Mouse (Mus musculus) midbrain, embryonic 12.5 days (tissue): ENCODE data around the gene Dhx36. TPM values are rescaled to one million over a fixed set of nuclear protein-coding genes. Genes with fewer than 3 reads are reported as not detected.

Source experiments
- ATAC-seq: fragments of 200-750 bp; cut with Nextera tagmentation; 2 replicates; pipeline ENCODE4 v1.8.0; 2017; ENCODE audit warnings: low read depth, moderate TSS enrichment, moderate library complexity; ENCODE audit not compliant: low FRiP score
- H3K27ac ChIP-seq: fragments of 300-500 bp; sonication (generic); replicated peaks from 2 replicates; pipeline ENCODE4 v1.5.1; 2016; ENCODE audit warnings: mild to moderate bottlenecking
- H3K27me3 ChIP-seq: fragments of 300-500 bp; sonication (generic); 2 replicates; pipeline ENCODE4 v1.6.1; 2016; ENCODE audit warnings: mild to moderate bottlenecking
- H3K36me3 ChIP-seq: fragments of 300-500 bp; sonication (generic); 2 replicates; pipeline ENCODE4 v1.6.1; 2016
- H3K4me1 ChIP-seq: fragments of 300-500 bp; sonication (generic); 2 replicates; pipeline ENCODE4 v1.6.1; 2016
- H3K4me2 ChIP-seq: fragments of 300-500 bp; sonication (generic); replicated peaks from 2 replicates; pipeline ENCODE4 v1.6.1; 2016; ENCODE audit warnings: mild to moderate bottlenecking, moderate library complexity
- H3K4me3 ChIP-seq: fragments of 300-500 bp; sonication (generic); 2 replicates; pipeline ENCODE4 v1.5.1; 2016; ENCODE audit warnings: mild to moderate bottlenecking
- H3K9ac ChIP-seq: fragments of 300-500 bp; sonication (generic); replicated peaks from 2 replicates; pipeline ENCODE4 v1.6.1; 2016; ENCODE audit warnings: mild to moderate bottlenecking, moderate library complexity
- H3K9me3 ChIP-seq: fragments of 300-500 bp; sonication (generic); 2 replicates; pipeline ENCODE4 v1.6.1; 2016; ENCODE audit warnings: mild to moderate bottlenecking
- WGBS: fragments of 180-500 bp; shearing (Covaris S2); methylation state at CpG from one replicate; pipeline ENCODE4 v1.1.7; 2016; 5-methylcytosine and 5-hydroxymethylcytosine counted together
- polyA plus RNA-seq: library from polyadenylated mRNA; unstranded; fragments of >200 nt; fragmentation: Nextera tagmentation; extraction: Ambion mirVana; gene quantifications from 2 replicates; pipeline ENCODE4 v1.2.1, GENCODE M21; 2016

The Dhx36 gene
- polyA plus RNA-seq = 51.7 and 60.4 TPM in 2 replicates

GRCm38 (mm10) chr3:62506488-62507205 is at the start of gene Dhx36:
Gene Dhx36, minus strand, starts transcription at chr3:62507004.
- ATAC-seq = peak; percentile 99
- under 1% methylated on average over 64 of the region's 66 CpGs for WGBS
- peak within 1 kb of the TSS; percentile 61 for H3K4me2 ChIP-seq
- peaks cover 14% of the 10 kb centered on the region for H3K4me1 ChIP-seq
- peak within 1 kb of the TSS; percentile 92 for H3K9ac ChIP-seq
- peak within 1 kb of the TSS; percentile 94 for H3K4me3 ChIP-seq
- no peaks in the 10 kb centered on the region for H3K27me3 ChIP-seq
- peak within 1 kb of the TSS; percentile 97 for H3K27ac ChIP-seq
- H3K9me3 ChIP-seq = no peaks in the 10 kb centered on the region
- H3K36me3 ChIP-seq = 0 out of 2 replicates have a peak, but pooled peaks cover 3% of the 10 kb centered on the region

GRCm38 (mm10) chr3:62527593-62527992 is 20.8 kb upstream of the Dhx36 start:
- H3K4me1 ChIP-seq = no peaks in the 10 kb centered on the region
- 0 out of 2 replicates have a peak, but pooled peaks have one; percentile 30 for ATAC-seq
- no peaks in the 10 kb centered on the region for H3K36me3 ChIP-seq
- H3K27me3 ChIP-seq = no peaks in the 10 kb centered on the region
- no peak overlapping the region for H3K4me3 ChIP-seq
- 73% methylated on average over 5 of the region's 5 CpGs for WGBS
- no peaks in the 10 kb centered on the region for H3K9me3 ChIP-seq
- H3K9ac ChIP-seq = no peak overlapping the region
- no peak overlapping the region for H3K4me2 ChIP-seq
- H3K27ac ChIP-seq = no peak overlapping the region

- Histone ChIP-seq H3K4me3 (no peak overlapping the region), H3K9ac (no peak overlapping the region), H3K27ac (no peak overlapping the region), H3K27me3 (no peaks in the 10 kb centered on the region), H3K9me3 (no peaks in the 10 kb centered on the region), H3K36me3 (no peaks in the 10 kb centered on the region), H3K4me1 (no peaks in the 10 kb centered on the region), H3K4me2 (no peak overlapping the region)
- ATAC-seq = no peak; the same call in 1 of the 2 replicates
- 44% methylated on average over 4 of the region's 4 CpGs for WGBS
Measured at GRCm38 (mm10) chr3:62527160-62527559, 20.4 kb upstream of the Dhx36 start.

- H3K9me3 ChIP-seq = no peaks in the 10 kb centered on the region
- 41% methylated on average over 5 of the region's 5 CpGs for WGBS
- H3K27ac ChIP-seq = no peak overlapping the region
- no peak overlapping the region for H3K9ac ChIP-seq
- peak overlapping the region; percentile 94 for H3K4me3 ChIP-seq
- peaks cover 14% of the 10 kb centered on the region for H3K4me1 ChIP-seq
- H3K36me3 ChIP-seq = no peaks in the 10 kb centered on the region
- H3K27me3 ChIP-seq = no peaks in the 10 kb centered on the region
- ATAC-seq = peak; percentile 57
- H3K4me2 ChIP-seq = peak overlapping the region; percentile 61
Measured at GRCm38 (mm10) chr3:62507206-62507647, 423 bp upstream of the Dhx36 start.

GRCm38 (mm10) chr3:62505166-62505900 is 1.5 kb downstream of the Dhx36 start:
- Histone ChIP-seq H3K9ac (peak overlapping the region; percentile 92; the same call in 1 of the 2 replicates), H3K36me3 (peaks cover 14% of the 10 kb centered on the region)
- WGBS = 71% methylated on average over 5 of the region's 5 CpGs

GRCm38 (mm10) chr3:62499327-62499726 is 7.5 kb downstream of the Dhx36 start:
- WGBS = 64% methylated on average over 4 of the region's 4 CpGs
- ATAC-seq = no peak
- H3K9ac ChIP-seq = no peak overlapping the region
- H3K36me3 ChIP-seq = peaks cover 46% of the 10 kb centered on the region
- no peak overlapping the region for H3K4me2 ChIP-seq
- H3K4me3 ChIP-seq = no peak overlapping the region
- no peaks in the 10 kb centered on the region for H3K4me1 ChIP-seq
- H3K9me3 ChIP-seq = no peaks in the 10 kb centered on the region
- H3K27me3 ChIP-seq = no peaks in the 10 kb centered on the region
- H3K27ac ChIP-seq = no peak overlapping the region

More at GRCm38 (mm10) chr3:62505166-62505900, 1.5 kb downstream of the Dhx36 start:
- Histone ChIP-seq H3K4me1 (peaks cover 14% of the 10 kb centered on the region), H3K27me3 (no peaks in the 10 kb centered on the region), H3K9me3 (no peaks in the 10 kb centered on the region), H3K4me3 (peak overlapping the region; percentile 94), H3K27ac (no peak overlapping the region), H3K4me2 (peak overlapping the region; percentile 61)
- no peak for ATAC-seq

- no peak overlapping the region for H3K27ac ChIP-seq
- ATAC-seq = no peak
- no peaks in the 10 kb centered on the region for H3K4me1 ChIP-seq
- H3K36me3 ChIP-seq = peaks cover 65% of the 10 kb centered on the region
- no peak overlapping the region for H3K4me2 ChIP-seq
- H3K9ac ChIP-seq = no peak overlapping the region
- WGBS = 93% methylated on average over 6 of the region's 6 CpGs
- no peaks in the 10 kb centered on the region for H3K9me3 ChIP-seq
- no peak overlapping the region for H3K4me3 ChIP-seq
- no peaks in the 10 kb centered on the region for H3K27me3 ChIP-seq
Measured at GRCm38 (mm10) chr3:62492568-62492967, 14.2 kb downstream of the Dhx36 start.

GRCm38 (mm10) chr3:62484340-62484739 is 22.5 kb downstream of the Dhx36 start:
- no peaks in the 10 kb centered on the region for H3K27me3 ChIP-seq
- H3K27ac ChIP-seq = no peak overlapping the region
- H3K4me2 ChIP-seq = no peak overlapping the region
- no peak overlapping the region for H3K9ac ChIP-seq
- no peaks in the 10 kb centered on the region for H3K4me1 ChIP-seq
- peaks cover 53% of the 10 kb centered on the region for H3K36me3 ChIP-seq
- H3K9me3 ChIP-seq = no peaks in the 10 kb centered on the region
- WGBS = 95% methylated on average over 2 of the region's 2 CpGs
- no peak overlapping the region for H3K4me3 ChIP-seq
- no peak for ATAC-seq

- ATAC-seq = no peak
- Histone ChIP-seq H3K4me3 (no peak overlapping the region), H3K36me3 (peaks cover 75% of the 10 kb centered on the region), H3K27ac (no peak overlapping the region), H3K4me2 (no peak overlapping the region), H3K9ac (no peak overlapping the region), H3K27me3 (no peaks in the 10 kb centered on the region), H3K9me3 (no peaks in the 10 kb centered on the region), H3K4me1 (no peaks in the 10 kb centered on the region)
- WGBS = 97% methylated on average over 1 of the region's 1 CpGs
Measured at GRCm38 (mm10) chr3:62470179-62470578, 36.6 kb downstream of the Dhx36 start.

GRCm38 (mm10) chr3:62464276-62464675 is 42.5 kb downstream of the Dhx36 start:
- no peak overlapping the region for H3K27ac ChIP-seq
- 93% methylated on average over 3 of the region's 3 CpGs for WGBS
- no peak overlapping the region for H3K4me3 ChIP-seq
- H3K4me2 ChIP-seq = no peak overlapping the region
- no peak overlapping the region for H3K9ac ChIP-seq
- no peaks in the 10 kb centered on the region for H3K9me3 ChIP-seq
- no peak for ATAC-seq
- peaks cover 66% of the 10 kb centered on the region for H3K36me3 ChIP-seq
- no peaks in the 10 kb centered on the region for H3K27me3 ChIP-seq
- no peaks in the 10 kb centered on the region for H3K4me1 ChIP-seq

GRCm38 (mm10) chr3:62459483-62459882 is 47.3 kb downstream of the Dhx36 start:
- H3K27me3 ChIP-seq = no peaks in the 10 kb centered on the region
- H3K4me3 ChIP-seq = no peak overlapping the region
- H3K27ac ChIP-seq = no peak overlapping the region
- no peak overlapping the region for H3K9ac ChIP-seq
- WGBS = 80% methylated on average over 6 of the region's 6 CpGs
- no peaks in the 10 kb centered on the region for H3K9me3 ChIP-seq
- no peak overlapping the region for H3K4me2 ChIP-seq
- no peak for ATAC-seq
- peaks cover 10% of the 10 kb centered on the region for H3K4me1 ChIP-seq
- H3K36me3 ChIP-seq = peaks cover 29% of the 10 kb centered on the region
